Mouse (Mus musculus): ENCODE results near the gene Olfr881.

Olfr881 gene

GRCm38 (mm10) chr9:37991525-37991924, at the start of gene Olfr881:
TSS of gene Olfr881 (plus strand) at chr9:37991825.
- no peak for DNase-seq

- no peak for DNase-seq
Measured at GRCm38 (mm10) chr9:37998581-37999204, 7.1 kb downstream of the Olfr881 start.

GRCm38 (mm10) chr9:38000021-38000420, 8.4 kb downstream of the Olfr881 start:
- no peak for DNase-seq

- DNase-seq, result no peak
Measured at GRCm38 (mm10) chr9:38025508-38025907, 33.9 kb downstream of the Olfr881 start, which contains the start of gene Olfr883. TSS of gene Olfr883 (plus strand) at chr9:38025808.

All from kidney, postnatal 36 days (tissue).